Mouse (Mus musculus) thymus, adult 2 months (tissue): ENCODE results near the gene D10Wsu102e.

ENCODE experiments used
- CTCF ChIP-seq: fragments of 200-500 bp; IDR thresholded peaks from 2 replicates; pipeline ENCODE4 v1.5.1; 2012; ENCODE audit warnings: mild to moderate bottlenecking, control low read depth, low read length, moderate library complexity, borderline replicate concordance; ENCODE audit not compliant: control insufficient read depth, poor library complexity, insufficient read depth; ENCODE audit errors: extremely low read depth
- POLR2A ChIP-seq: fragments of 200-500 bp; IDR thresholded peaks from 2 replicates; pipeline ENCODE4 v1.6.1; 2012; ENCODE audit warnings: mild to moderate bottlenecking, low read length, control low read depth, moderate library complexity; ENCODE audit not compliant: control insufficient read depth, poor library complexity, insufficient read depth; ENCODE audit errors: extremely low read depth

GRCm38 (mm10) chr10:83332581-83332980, 27.4 kb upstream of the D10Wsu102e start:
- TF ChIP-seq POLR2A (no peak), CTCF (no peak)
